Mouse (Mus musculus) forebrain, postnatal 0 days (tissue): ENCODE results near the gene Tagap1. TPM values are rescaled to one million over a fixed set of nuclear protein-coding genes. Genes with fewer than 3 reads are reported as not detected.
"Not testable (repeated sequence)": the region's sequence is repeated elsewhere in the genome, so short reads cannot be mapped to it uniquely, and the experiment has no call there.

Experiments
- ATAC-seq: fragments of 200-750 bp; cut with Nextera tagmentation; 2 replicates; pipeline ENCODE4 v1.8.0; 2017; ENCODE audit warnings: mild to moderate bottlenecking, moderate library complexity
- DNase-seq: peaks from one replicate; pipeline ENCODE4 v3.0.0-alpha.2; 2015
- H3K27ac ChIP-seq: fragments of 300-500 bp; sonication (generic); 2 replicates; pipeline ENCODE4 v1.5.1; 2014; ENCODE audit warnings: low read depth, mild to moderate bottlenecking, antibody characterized with exemption, low read length, moderate library complexity, mixed read lengths
- H3K27me3 ChIP-seq: fragments of 300-500 bp; sonication (generic); 2 replicates; pipeline ENCODE4 v1.6.1; 2014; ENCODE audit warnings: mild to moderate bottlenecking, low read length, mixed read lengths; ENCODE audit not compliant: insufficient read depth
- H3K36me3 ChIP-seq: fragments of 300-500 bp; sonication (generic); 2 replicates; pipeline ENCODE4 v1.6.1; 2014; ENCODE audit warnings: mild to moderate bottlenecking, moderate library complexity; ENCODE audit not compliant: insufficient read depth
- H3K4me1 ChIP-seq: fragments of 300-500 bp; sonication (generic); 2 replicates; pipeline ENCODE4 v1.6.1; 2014; ENCODE audit warnings: antibody characterized with exemption; ENCODE audit not compliant: insufficient read depth
- H3K4me2 ChIP-seq: fragments of 300-500 bp; sonication (generic); 2 replicates; pipeline ENCODE4 v1.6.1; 2014; ENCODE audit warnings: low read depth, mild to moderate bottlenecking, moderate library complexity
- H3K4me3 ChIP-seq: fragments of 300-500 bp; sonication (generic); 2 replicates; pipeline ENCODE4 v1.5.1; 2014; ENCODE audit warnings: low read depth, low read length, mixed read lengths
- H3K9ac ChIP-seq: fragments of 300-500 bp; sonication (generic); 2 replicates; pipeline ENCODE4 v1.6.1; 2014; ENCODE audit warnings: mild to moderate bottlenecking
- H3K9me3 ChIP-seq: fragments of 300-500 bp; sonication (generic); 2 replicates; pipeline ENCODE4 v1.6.1; 2016; ENCODE audit warnings: low read length
- WGBS: fragments of 180-500 bp; shearing (Covaris S2); extraction: QIAGEN DNeasy Blood & Tissue Kit; methylation state at CpG from one replicate; pipeline ENCODE4 v1.1.7; 2014; 5-methylcytosine and 5-hydroxymethylcytosine counted together
- polyA plus RNA-seq: library from polyadenylated mRNA; unstranded; fragments of >200 nt; fragmentation: Nextera tagmentation; extraction: Ambion mirVana; gene quantifications from 2 replicates; pipeline ENCODE4 v1.2.1, GENCODE M21; 2015
- total RNA-seq: library from RNA; depleted of rRNA; stranded (reverse); fragments of >200 nt; gene quantifications from 2 replicates; pipeline ENCODE4 v1.2.3, GENCODE M21; 2014

Gene Tagap1
- total and polyA plus RNA-seq, 2 experiments from 2014 or later = 42.9 to 46.2 TPM

GRCm38 (mm10) chr17:6986118-6986517 is 25.2 kb upstream of the Tagap1 start:
- not testable (repeated sequence) for DNase-seq, H3K4me3 ChIP-seq, H3K27ac ChIP-seq, H3K27me3 ChIP-seq, H3K4me1 ChIP-seq, H3K9ac ChIP-seq, H3K4me2 ChIP-seq, H3K9me3 ChIP-seq, ATAC-seq, H3K36me3 ChIP-seq
- WGBS = 87% methylated on average over 1 of the region's 1 CpGs

DNA sequence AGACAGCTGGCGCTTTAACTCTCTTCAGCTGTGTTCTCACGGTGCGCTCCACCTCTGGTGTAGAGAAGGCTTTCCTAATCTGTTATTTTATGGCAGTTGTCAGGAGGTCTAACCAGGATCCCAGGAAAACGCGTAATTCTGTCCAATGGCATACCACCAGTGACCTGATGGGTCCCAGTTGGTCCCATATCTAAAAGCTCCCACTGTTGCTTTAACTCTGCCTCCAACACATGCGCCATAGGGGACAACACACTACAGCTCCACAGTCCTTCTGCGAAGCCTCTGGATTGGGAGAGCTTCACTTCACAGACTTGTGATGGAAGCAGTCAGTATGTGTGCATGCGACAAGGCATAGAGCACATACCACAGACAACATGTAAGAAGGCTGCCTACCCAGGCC is 19.2 kb upstream of the Tagap1 start:
- H3K27ac ChIP-seq, H3K4me2 ChIP-seq, H3K4me1 ChIP-seq, H3K9ac ChIP-seq, H3K27me3 ChIP-seq, H3K4me3 ChIP-seq, H3K36me3 ChIP-seq, DNase-seq, H3K9me3 ChIP-seq, ATAC-seq: not testable (repeated sequence)
- 98% methylated on average over 5 of the region's 8 CpGs for WGBS

GRCm38 (mm10) chr17:6979380-6979779 is 18.4 kb upstream of the Tagap1 start:
- not testable (repeated sequence) for H3K27me3 ChIP-seq, ATAC-seq, H3K9ac ChIP-seq, H3K27ac ChIP-seq, H3K9me3 ChIP-seq, H3K36me3 ChIP-seq, H3K4me1 ChIP-seq, DNase-seq
- Histone ChIP-seq H3K4me2 (peak overlapping the region; percentile 65), H3K4me3 (peak overlapping the region; percentile 39)
- WGBS = 7% methylated on average over 4 of the region's 5 CpGs

- peak within 1 kb of the TSS; percentile 59 for H3K9ac ChIP-seq
- WGBS = 3% methylated on average over 42 of the region's 68 CpGs
Observed at GRCm38 (mm10) chr17:6978287-6979248, 17.6 kb upstream of the Tagap1 start, which contains the start of gene Gm49721. TSS of gene Gm49721 (plus strand) at chr17:6978904.

DNA sequence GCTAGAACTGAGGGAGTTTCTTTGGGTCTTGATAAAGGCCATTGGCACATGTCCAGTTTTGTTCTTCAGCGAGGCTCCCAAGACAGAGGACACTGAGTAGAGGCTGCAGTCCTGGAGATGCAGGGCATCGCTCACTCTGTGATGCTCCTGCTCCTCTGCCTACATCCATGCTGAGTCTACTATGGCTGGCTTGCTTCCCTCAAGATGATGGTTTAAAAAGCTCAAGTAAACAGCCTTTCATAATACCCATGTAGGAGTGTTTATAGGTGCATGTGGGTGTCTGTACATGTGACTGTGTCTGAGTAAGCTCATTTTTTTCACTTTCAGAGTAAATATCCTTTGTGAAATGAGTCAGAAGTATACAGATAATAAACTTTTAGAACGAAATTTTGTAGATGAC is 14.0 kb upstream of the Tagap1 start:
- H3K4me3 ChIP-seq, H3K4me1 ChIP-seq, ATAC-seq, H3K4me2 ChIP-seq, H3K36me3 ChIP-seq, H3K9me3 ChIP-seq, H3K27ac ChIP-seq, H3K27me3 ChIP-seq, H3K9ac ChIP-seq, DNase-seq: not testable (repeated sequence)
- 48% methylated on average over 3 of the region's 3 CpGs for WGBS

More at GRCm38 (mm10) chr17:6978287-6979248, 17.6 kb upstream of the Tagap1 start, which contains the start of gene Gm49721:
- peak; percentile 96 for ATAC-seq
- H3K4me3 ChIP-seq = peak within 1 kb of the TSS; percentile 39
- H3K27ac ChIP-seq, H3K4me1 ChIP-seq, H3K9me3 ChIP-seq, H3K36me3 ChIP-seq, H3K27me3 ChIP-seq: not testable (repeated sequence)
- peak; percentile 8 for DNase-seq
- peak within 1 kb of the TSS; percentile 65 for H3K4me2 ChIP-seq

GRCm38 (mm10) chr17:6972836-6973396 is 12.0 kb upstream of the Tagap1 start:
- not testable (repeated sequence) for H3K9me3 ChIP-seq, H3K4me3 ChIP-seq, H3K9ac ChIP-seq, H3K4me1 ChIP-seq, H3K27ac ChIP-seq, ATAC-seq, H3K36me3 ChIP-seq, H3K4me2 ChIP-seq, H3K27me3 ChIP-seq
- DNase-seq = peak; percentile 4
- WGBS = 47% methylated on average over 4 of the region's 4 CpGs

GRCm38 (mm10) chr17:6971238-6971637 is 10.3 kb upstream of the Tagap1 start:
- H3K4me1 ChIP-seq, H3K4me3 ChIP-seq, H3K9ac ChIP-seq, H3K9me3 ChIP-seq, H3K27ac ChIP-seq, H3K36me3 ChIP-seq, H3K27me3 ChIP-seq, DNase-seq, H3K4me2 ChIP-seq, ATAC-seq: not testable (repeated sequence)
- 83% methylated on average over 8 of the region's 8 CpGs for WGBS

- not testable (repeated sequence) for H3K9ac ChIP-seq, H3K27me3 ChIP-seq, H3K4me1 ChIP-seq, DNase-seq, H3K36me3 ChIP-seq, ATAC-seq, H3K9me3 ChIP-seq, H3K27ac ChIP-seq, H3K4me2 ChIP-seq, H3K4me3 ChIP-seq
- no CpG with 5 or more reads among the region's 8 CpGs for WGBS
Observed at GRCm38 (mm10) chr17:6970334-6970733, 9.4 kb upstream of the Tagap1 start, which contains the start of gene Rnaset2b. TSS of gene Rnaset2b (plus strand) at chr17:6970634.

DNA sequence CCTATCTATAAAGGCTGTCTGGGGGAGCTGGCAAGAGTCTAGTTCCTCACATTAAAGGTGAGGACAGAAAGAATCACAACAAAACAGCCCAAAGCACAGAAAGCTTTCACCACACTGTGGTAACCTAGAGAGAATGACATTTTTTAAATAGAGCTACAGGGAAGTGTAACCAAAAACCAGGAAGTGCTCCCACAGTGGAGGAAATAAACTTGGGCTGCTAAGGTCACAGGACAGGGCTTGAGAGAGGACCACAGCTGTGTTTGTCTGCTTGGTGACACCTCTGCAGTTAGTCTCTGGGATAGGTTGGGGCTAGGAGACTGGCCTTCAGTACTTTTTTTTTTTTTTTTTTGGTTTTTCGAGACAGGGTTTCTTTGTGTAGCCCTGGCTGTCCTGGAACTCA is 6.7 kb upstream of the Tagap1 start:
- not testable (repeated sequence) for H3K9me3 ChIP-seq, H3K27ac ChIP-seq, H3K36me3 ChIP-seq, H3K4me3 ChIP-seq, H3K9ac ChIP-seq, H3K4me2 ChIP-seq, H3K4me1 ChIP-seq, ATAC-seq, DNase-seq, H3K27me3 ChIP-seq
- WGBS = 44% methylated on average over 1 of the region's 1 CpGs
